Mouse (Mus musculus): ENCODE data around the gene Kif2c. TPM values are rescaled to one million over a fixed set of nuclear protein-coding genes. Genes with fewer than 3 reads are reported as not detected.
A peak's percentile ranks its signal among the peaks of the same experiment; 100 is the strongest.

The Kif2c gene
- polyA plus RNA-seq, 1 experiment from 2014 or later = 16.0 TPM

GRCm38 (mm10) chr4:117220741-117221515 is 38.5 kb upstream of the Kif2c start:
- DNase-seq (no peak), ATAC-seq (ENCODE audit: low FRiP score, low TSS enrichment) (no peak)
- H3K4me1 ChIP-seq (ENCODE audit: control insufficient read depth, insufficient read depth, low read length) = no peaks in the 10 kb centered on the region
- no peaks in the 10 kb centered on the region for H3K9me3 ChIP-seq (ENCODE audit: control insufficient read depth, low read length)
- no peaks in the 10 kb centered on the region for H3K36me3 ChIP-seq (ENCODE audit: control insufficient read depth, insufficient read depth, low read length)
- H3K27me3 ChIP-seq (ENCODE audit: control insufficient read depth, insufficient read depth, low read length) = no peaks in the 10 kb centered on the region
- H3K27ac ChIP-seq (replicated peaks; ENCODE audit: low read depth, low read length) = no peak overlapping the region
- H3K4me2 ChIP-seq (ENCODE audit: low read length) = no peak overlapping the region
- no peak overlapping the region for H3K4me3 ChIP-seq (replicated peaks; ENCODE audit: low read depth, low read length)
- 82% methylated on average over 9 of the region's 9 CpGs for WGBS
- no peak overlapping the region for H3K9ac ChIP-seq (replicated peaks; ENCODE audit: low read length)

GRCm38 (mm10) chr4:117218517-117219219 is 36.2 kb upstream of the Kif2c start:
- no peak overlapping the region for H3K4me3 ChIP-seq (replicated peaks; ENCODE audit: low read depth, low read length)
- no peaks in the 10 kb centered on the region for H3K36me3 ChIP-seq (ENCODE audit: control insufficient read depth, insufficient read depth, low read length)
- no peaks in the 10 kb centered on the region for H3K4me1 ChIP-seq (ENCODE audit: control insufficient read depth, insufficient read depth, low read length)
- H3K27ac ChIP-seq (replicated peaks; ENCODE audit: low read depth, low read length) = no peak overlapping the region
- no peak overlapping the region for H3K4me2 ChIP-seq (ENCODE audit: low read length)
- ATAC-seq (ENCODE audit: low FRiP score, low TSS enrichment) (no peak), DNase-seq (peak; percentile 84)
- no peaks in the 10 kb centered on the region for H3K9me3 ChIP-seq (ENCODE audit: control insufficient read depth, low read length)
- 39% methylated on average over 10 of the region's 10 CpGs for WGBS
- no peaks in the 10 kb centered on the region for H3K27me3 ChIP-seq (ENCODE audit: control insufficient read depth, insufficient read depth, low read length)
- no peak overlapping the region for H3K9ac ChIP-seq (replicated peaks; ENCODE audit: low read length)

GRCm38 (mm10) chr4:117217029-117217428 is 34.6 kb upstream of the Kif2c start:
- no peak overlapping the region for H3K4me2 ChIP-seq (ENCODE audit: low read length)
- ATAC-seq (ENCODE audit: low FRiP score, low TSS enrichment) (no peak), DNase-seq (no peak)
- WGBS = 82% methylated on average over 5 of the region's 5 CpGs
- H3K36me3 ChIP-seq (ENCODE audit: control insufficient read depth, insufficient read depth, low read length) = no peaks in the 10 kb centered on the region
- no peak overlapping the region for H3K9ac ChIP-seq (replicated peaks; ENCODE audit: low read length)
- no peak overlapping the region for H3K4me3 ChIP-seq (replicated peaks; ENCODE audit: low read depth, low read length)
- H3K9me3 ChIP-seq (ENCODE audit: control insufficient read depth, low read length) = no peaks in the 10 kb centered on the region
- no peaks in the 10 kb centered on the region for H3K27me3 ChIP-seq (ENCODE audit: control insufficient read depth, insufficient read depth, low read length)
- no peaks in the 10 kb centered on the region for H3K4me1 ChIP-seq (ENCODE audit: control insufficient read depth, insufficient read depth, low read length)
- no peak overlapping the region for H3K27ac ChIP-seq (replicated peaks; ENCODE audit: low read depth, low read length)

- no peak overlapping the region for H3K9ac ChIP-seq (replicated peaks; ENCODE audit: low read length)
- no peaks in the 10 kb centered on the region for H3K36me3 ChIP-seq (ENCODE audit: control insufficient read depth, insufficient read depth, low read length)
- WGBS = 80% methylated on average over 6 of the region's 6 CpGs
- H3K27me3 ChIP-seq (ENCODE audit: control insufficient read depth, insufficient read depth, low read length) = no peaks in the 10 kb centered on the region
- no peak overlapping the region for H3K4me2 ChIP-seq (ENCODE audit: low read length)
- no peaks in the 10 kb centered on the region for H3K4me1 ChIP-seq (ENCODE audit: control insufficient read depth, insufficient read depth, low read length)
- ATAC-seq (ENCODE audit: low FRiP score, low TSS enrichment) = no peak
- no peaks in the 10 kb centered on the region for H3K9me3 ChIP-seq (ENCODE audit: control insufficient read depth, low read length)
- no peak overlapping the region for H3K27ac ChIP-seq (replicated peaks; ENCODE audit: low read depth, low read length)
- no peak for DNase-seq
- H3K4me3 ChIP-seq (replicated peaks; ENCODE audit: low read depth, low read length) = no peak overlapping the region
Observed at GRCm38 (mm10) chr4:117214250-117214649, 31.8 kb upstream of the Kif2c start.

GRCm38 (mm10) chr4:117210147-117211074 is 28.0 kb upstream of the Kif2c start:
- no peak overlapping the region for H3K4me2 ChIP-seq (ENCODE audit: low read length)
- H3K4me3 ChIP-seq (replicated peaks; ENCODE audit: low read depth, low read length) = no peak overlapping the region
- H3K27me3 ChIP-seq (ENCODE audit: control insufficient read depth, insufficient read depth, low read length) = no peaks in the 10 kb centered on the region
- ATAC-seq (ENCODE audit: low FRiP score, low TSS enrichment) (no peak), DNase-seq (peak; percentile 84)
- H3K4me1 ChIP-seq (ENCODE audit: control insufficient read depth, insufficient read depth, low read length) = no peaks in the 10 kb centered on the region
- H3K9ac ChIP-seq (replicated peaks; ENCODE audit: low read length) = no peak overlapping the region
- no peaks in the 10 kb centered on the region for H3K36me3 ChIP-seq (ENCODE audit: control insufficient read depth, insufficient read depth, low read length)
- no peak overlapping the region for H3K27ac ChIP-seq (replicated peaks; ENCODE audit: low read depth, low read length)
- H3K9me3 ChIP-seq (ENCODE audit: control insufficient read depth, low read length) = no peaks in the 10 kb centered on the region
- WGBS = 2% methylated on average over 20 of the region's 20 CpGs

- no peaks in the 10 kb centered on the region for H3K4me1 ChIP-seq (ENCODE audit: control insufficient read depth, insufficient read depth, low read length)
- 86% methylated on average over 6 of the region's 6 CpGs for WGBS
- H3K4me2 ChIP-seq (ENCODE audit: low read length) = no peak overlapping the region
- ATAC-seq (ENCODE audit: low FRiP score, low TSS enrichment) (no peak), DNase-seq (no peak)
- no peaks in the 10 kb centered on the region for H3K36me3 ChIP-seq (ENCODE audit: control insufficient read depth, insufficient read depth, low read length)
- H3K9ac ChIP-seq (replicated peaks; ENCODE audit: low read length) = no peak overlapping the region
- H3K4me3 ChIP-seq (replicated peaks; ENCODE audit: low read depth, low read length) = no peak overlapping the region
- H3K9me3 ChIP-seq (ENCODE audit: control insufficient read depth, low read length) = no peaks in the 10 kb centered on the region
- no peaks in the 10 kb centered on the region for H3K27me3 ChIP-seq (ENCODE audit: control insufficient read depth, insufficient read depth, low read length)
- no peak overlapping the region for H3K27ac ChIP-seq (replicated peaks; ENCODE audit: low read depth, low read length)
Observed at GRCm38 (mm10) chr4:117209592-117209991, 27.2 kb upstream of the Kif2c start.

- Histone ChIP-seq H3K4me3 (replicated peaks; ENCODE audit: low read depth, low read length) (no peak overlapping the region), H3K4me2 (ENCODE audit: low read length) (no peak overlapping the region), H3K27ac (replicated peaks; ENCODE audit: low read depth, low read length) (no peak overlapping the region), H3K9me3 (ENCODE audit: control insufficient read depth, low read length) (no peaks in the 10 kb centered on the region), H3K9ac (replicated peaks; ENCODE audit: low read length) (no peak overlapping the region), H3K36me3 (ENCODE audit: control insufficient read depth, insufficient read depth, low read length) (no peaks in the 10 kb centered on the region), H3K27me3 (ENCODE audit: control insufficient read depth, insufficient read depth, low read length) (no peaks in the 10 kb centered on the region), H3K4me1 (ENCODE audit: control insufficient read depth, insufficient read depth, low read length) (no peaks in the 10 kb centered on the region)
- 71% methylated on average over 4 of the region's 4 CpGs for WGBS
- ATAC-seq (ENCODE audit: low FRiP score, low TSS enrichment) (no peak), DNase-seq (no peak)
Observed at GRCm38 (mm10) chr4:117202992-117203354, 20.5 kb upstream of the Kif2c start.

- WGBS = under 1% methylated on average over 25 of the region's 25 CpGs
- DNase-seq = peak; percentile 86
- Histone ChIP-seq H3K27ac (replicated peaks; ENCODE audit: low read depth, low read length) (peak overlapping the region; percentile 38), H3K4me1 (ENCODE audit: control insufficient read depth, insufficient read depth, low read length) (no peaks in the 10 kb centered on the region), H3K4me2 (ENCODE audit: low read length) (peak overlapping the region; percentile 54), H3K36me3 (ENCODE audit: control insufficient read depth, insufficient read depth, low read length) (no peaks in the 10 kb centered on the region), H3K4me3 (replicated peaks; ENCODE audit: low read depth, low read length) (peak overlapping the region; percentile 28), H3K9ac (replicated peaks; ENCODE audit: low read length) (peak overlapping the region; percentile 43), H3K27me3 (ENCODE audit: control insufficient read depth, insufficient read depth, low read length) (no peaks in the 10 kb centered on the region), H3K9me3 (ENCODE audit: control insufficient read depth, low read length) (no peaks in the 10 kb centered on the region)
- ATAC-seq (ENCODE audit: low FRiP score, low TSS enrichment) = peak; percentile 62; the same call in 1 of the 2 replicates
Observed at GRCm38 (mm10) chr4:117202046-117202991, 19.9 kb upstream of the Kif2c start.
